Mouse (Mus musculus): ENCODE measurements around the gene Scgb1b27.

GRCm38 (mm10) chr7:34013842-34014241 is 7.4 kb upstream of the Scgb1b27 start, which contains the start of gene Scgb2b27:
- TF ChIP-seq CTCF (conservative IDR thresholded peaks at IDR 0.05; ENCODE audit: low read length) (no peak), POU5F1 (IDR thresholded peaks at IDR 0.05; ENCODE audit: borderline replicate concordance, low read length) (no peak)
